Mouse (Mus musculus) ES-Bruce4 (cell line): Measurements from ENCODE around the gene Naa60. TPM values are rescaled to one million over a fixed set of nuclear protein-coding genes. Genes with fewer than 3 reads are reported as not detected.
"Not testable (repeated sequence)": the region's sequence is repeated elsewhere in the genome, so short reads cannot be mapped to it uniquely, and the experiment has no call there.

Source experiments
- H3K27ac ChIP-seq: 2 replicates; pipeline ENCODE4 v1.5.1; 2012; ENCODE audit warnings: low read length, inconsistent platforms; ENCODE audit not compliant: insufficient read depth
- H3K27me3 ChIP-seq: 2 replicates; pipeline ENCODE4 v1.6.1; 2012; ENCODE audit warnings: mild to moderate bottlenecking, low read length, inconsistent platforms; ENCODE audit not compliant: control insufficient read depth, poor library complexity, insufficient read depth, severe bottlenecking
- H3K36me3 ChIP-seq: 2 replicates; pipeline ENCODE4 v1.6.1; 2012; ENCODE audit warnings: inconsistent platforms, mild to moderate bottlenecking, low read length, moderate library complexity; ENCODE audit not compliant: control insufficient read depth, poor library complexity, insufficient read depth, severe bottlenecking
- H3K4me1 ChIP-seq: one replicate; pipeline ENCODE4 v1.8.1; 2011; ENCODE audit warnings: low read length; ENCODE audit not compliant: control insufficient read depth, insufficient read depth
- H3K4me3 ChIP-seq: 2 replicates; pipeline ENCODE4 v1.5.1; 2011; ENCODE audit warnings: low read depth, mild to moderate bottlenecking, low read length
- H3K9ac ChIP-seq: 2 replicates; pipeline ENCODE4 v1.6.1; 2012; ENCODE audit warnings: low read depth, mild to moderate bottlenecking, inconsistent platforms; ENCODE audit not compliant: poor library complexity, severe bottlenecking
- H3K9me3 ChIP-seq: replicated peaks from 2 replicates; pipeline ENCODE4 v1.6.1; 2012; ENCODE audit warnings: mild to moderate bottlenecking, low read length, inconsistent platforms; ENCODE audit not compliant: control insufficient read depth, poor library complexity, insufficient read depth, severe bottlenecking
- CTCF ChIP-seq: IDR thresholded peaks from one replicate; pipeline ENCODE4 v1.8.1; 2011; ENCODE audit warnings: low read depth, low read length
- EP300 ChIP-seq: IDR thresholded peaks from 2 replicates; pipeline ENCODE4 v1.6.1; 2011; ENCODE audit warnings: low read depth, low read length; ENCODE audit not compliant: insufficient read depth
- POLR2A ChIP-seq: IDR thresholded peaks from one replicate; pipeline ENCODE4 v1.8.1; 2011; ENCODE audit warnings: low read length; ENCODE audit not compliant: insufficient read depth
- polyA plus RNA-seq: library from polyadenylated mRNA; stranded (reverse); fragments of >200 nt; gene quantifications from 2 replicates; pipeline ENCODE4 v1.2.4, GENCODE M21; 2011; ENCODE audit warnings: low read depth; ENCODE audit not compliant: missing spikeins, insufficient read depth, insufficient read length

Naa60 gene
- polyA plus RNA-seq, 1 experiment: 37.2 TPM

DNA sequence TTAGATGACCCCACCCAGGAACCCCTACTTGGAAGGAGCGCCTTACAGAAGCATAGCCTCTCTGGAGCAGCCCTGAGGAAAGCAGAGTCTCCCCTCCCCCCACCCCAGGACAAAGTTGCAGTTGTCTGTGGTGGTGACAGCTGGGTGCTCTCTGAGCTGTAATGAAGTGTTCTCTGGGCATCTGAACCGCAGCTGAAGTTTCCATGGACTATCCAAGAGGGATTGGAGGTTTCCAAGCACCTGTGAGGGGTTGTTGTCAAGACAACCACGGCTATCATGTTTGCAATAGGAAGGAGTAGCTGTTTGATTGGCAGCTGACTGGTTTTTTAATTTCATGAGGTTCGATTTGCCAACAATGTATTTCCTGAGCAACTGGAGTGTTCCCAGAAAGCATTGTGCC is 29.2 kb upstream of the Naa60 start:
- TF ChIP-seq CTCF (no peak), EP300 (0 out of 2 replicates have a peak, but pooled peaks have one; percentile 24)
- no peaks in the 10 kb centered on the region for H3K36me3 ChIP-seq
- no peak overlapping the region for H3K9ac ChIP-seq
- H3K4me3 ChIP-seq: no peak overlapping the region
- no peaks in the 10 kb centered on the region for H3K27me3 ChIP-seq
- no peaks in the 10 kb centered on the region for H3K9me3 ChIP-seq
- peak overlapping the region; percentile 49 for H3K27ac ChIP-seq
- peaks cover 3% of the 10 kb centered on the region for H3K4me1 ChIP-seq

DNA sequence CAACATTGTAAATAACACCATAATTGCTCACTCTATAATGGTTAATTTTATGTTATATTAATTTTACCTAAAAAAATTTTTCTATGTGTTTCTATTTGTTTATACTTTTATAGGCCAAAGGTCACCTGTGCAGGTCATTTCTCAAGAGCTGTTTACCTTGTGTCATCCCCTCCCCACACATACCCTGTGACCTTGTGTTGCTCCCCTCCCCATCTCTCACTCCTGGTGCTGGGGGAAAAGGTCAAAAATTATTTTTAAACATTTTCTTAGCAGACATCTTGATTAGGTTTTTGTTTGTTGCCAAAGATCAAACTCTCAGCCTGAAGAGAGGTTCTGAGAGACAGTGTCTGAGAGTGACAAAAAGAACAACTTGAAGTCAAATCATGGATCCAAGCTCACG is 28.4 kb upstream of the Naa60 start:
- peaks cover 3% of the 10 kb centered on the region for H3K4me1 ChIP-seq
- H3K27ac ChIP-seq: no peak overlapping the region
- no peak overlapping the region for H3K9ac ChIP-seq
- no peaks in the 10 kb centered on the region for H3K9me3 ChIP-seq
- H3K36me3 ChIP-seq: no peaks in the 10 kb centered on the region
- no peaks in the 10 kb centered on the region for H3K27me3 ChIP-seq
- no peak overlapping the region for H3K4me3 ChIP-seq
- TF ChIP-seq EP300 (no peak), CTCF (no peak), POLR2A (no peak)

DNA sequence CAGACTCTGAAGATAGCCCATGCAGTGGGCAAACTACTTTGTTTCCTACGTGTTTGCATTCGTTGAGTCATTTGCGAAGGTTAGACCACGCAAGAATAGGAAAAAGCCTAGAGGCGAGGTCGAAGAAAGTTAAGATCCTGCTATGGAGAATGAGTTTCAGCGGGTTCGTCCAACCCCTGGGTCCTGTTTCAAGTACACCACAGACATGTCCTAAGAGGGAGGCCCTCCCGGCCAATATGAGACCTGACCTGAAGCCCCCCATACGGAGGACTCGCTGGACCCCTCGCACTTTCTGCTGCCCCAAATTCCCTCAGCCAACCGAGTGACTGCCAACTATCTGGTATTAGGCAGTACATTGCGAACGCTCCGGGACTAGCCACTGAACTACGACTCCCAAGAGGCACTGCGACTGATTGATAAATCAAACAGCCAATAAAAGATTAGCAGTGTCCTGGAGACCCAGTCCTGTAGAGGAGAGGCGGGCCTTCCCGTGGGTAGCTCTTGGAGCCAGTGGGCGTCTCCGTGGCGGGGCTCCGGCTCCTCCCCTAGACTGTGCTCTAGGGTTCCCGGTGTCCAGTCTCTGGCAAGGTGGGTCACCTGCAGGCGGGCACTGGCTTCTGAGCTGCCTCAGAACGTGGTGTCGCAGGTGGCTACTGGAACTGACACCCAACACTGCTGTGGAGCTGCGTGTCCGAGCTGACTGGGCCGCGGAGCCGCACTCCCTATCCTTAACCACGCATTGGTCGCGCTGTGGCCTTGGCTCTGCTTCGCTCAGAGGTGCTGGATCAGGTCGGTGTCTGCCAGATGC is 25.3 kb upstream of the Naa60 start, which contains the start of gene Zfp174:
TSS of gene Zfp174 (plus strand) at position 558 of the 808 bp plus-strand sequence.
- H3K27me3 ChIP-seq: no peaks in the 10 kb centered on the region
- TF ChIP-seq CTCF (no peak), POLR2A (peak; percentile 45)
- H3K9me3 ChIP-seq: no peaks in the 10 kb centered on the region
- H3K36me3 ChIP-seq: no peaks in the 10 kb centered on the region
- H3K4me1 ChIP-seq: peaks cover 4% of the 10 kb centered on the region
- peak within 1 kb of the TSS; percentile 34 for H3K9ac ChIP-seq
- no peak within 1 kb of the TSS for H3K27ac ChIP-seq
- peak within 1 kb of the TSS; percentile 76 for H3K4me3 ChIP-seq

DNA sequence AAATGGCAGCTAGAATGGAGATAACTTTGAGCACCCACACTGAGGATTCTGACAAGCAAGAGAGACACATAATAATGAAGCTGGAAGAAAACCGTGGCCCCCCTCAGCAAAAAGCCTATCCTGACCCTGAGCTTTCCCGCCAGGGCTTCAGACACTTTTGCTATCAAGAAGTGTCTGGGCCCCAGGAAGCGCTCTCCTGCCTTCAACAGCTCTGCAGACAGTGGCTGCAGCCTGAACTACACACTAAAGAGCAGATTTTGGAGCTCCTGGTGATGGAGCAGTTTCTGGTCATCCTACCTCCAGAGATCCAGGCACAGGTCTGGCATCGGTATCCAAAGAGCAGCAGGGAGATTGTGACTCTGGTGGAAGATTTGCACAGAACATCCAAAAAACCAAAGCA is 24.3 kb upstream of the Naa60 start:
- TF ChIP-seq POLR2A (no peak), EP300 (no peak), CTCF (no peak)
- H3K9ac ChIP-seq: no peak overlapping the region

DNA sequence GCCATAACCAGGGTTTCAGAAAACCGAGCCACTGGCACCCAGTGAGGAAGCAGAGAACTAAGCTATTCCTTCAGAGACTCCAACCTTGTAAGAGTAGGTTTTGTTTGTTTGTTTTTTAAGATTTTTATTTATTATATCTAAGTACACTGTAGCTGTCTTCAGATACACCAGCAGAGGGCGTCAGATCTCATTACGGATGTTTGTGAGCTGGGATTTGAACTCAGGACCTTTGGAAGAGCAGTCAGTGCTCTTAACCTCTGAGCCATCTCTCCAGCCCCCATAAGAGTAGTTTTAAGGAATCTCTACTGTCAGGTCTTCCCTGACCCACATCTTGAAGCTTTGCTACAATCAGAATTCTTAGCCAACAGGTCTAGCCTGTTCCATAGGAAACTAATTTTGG is 23.8 kb upstream of the Naa60 start:
- Histone ChIP-seq H3K27ac (no peak overlapping the region), H3K9ac (no peak overlapping the region), H3K36me3 (no peaks in the 10 kb centered on the region), H3K27me3 (no peaks in the 10 kb centered on the region), H3K4me1 (peaks cover 2% of the 10 kb centered on the region), H3K9me3 (no peaks in the 10 kb centered on the region), H3K4me3 (no peak overlapping the region)
- TF ChIP-seq POLR2A (no peak), EP300 (no peak), CTCF (no peak)

More for the DNA sequence above, 24.3 kb upstream of the Naa60 start:
- H3K27ac ChIP-seq: no peak overlapping the region
- no peaks in the 10 kb centered on the region for H3K27me3 ChIP-seq
- H3K4me1 ChIP-seq: peaks cover 4% of the 10 kb centered on the region
- no peak overlapping the region for H3K4me3 ChIP-seq
- H3K36me3 ChIP-seq: no peaks in the 10 kb centered on the region
- H3K9me3 ChIP-seq: no peaks in the 10 kb centered on the region

DNA sequence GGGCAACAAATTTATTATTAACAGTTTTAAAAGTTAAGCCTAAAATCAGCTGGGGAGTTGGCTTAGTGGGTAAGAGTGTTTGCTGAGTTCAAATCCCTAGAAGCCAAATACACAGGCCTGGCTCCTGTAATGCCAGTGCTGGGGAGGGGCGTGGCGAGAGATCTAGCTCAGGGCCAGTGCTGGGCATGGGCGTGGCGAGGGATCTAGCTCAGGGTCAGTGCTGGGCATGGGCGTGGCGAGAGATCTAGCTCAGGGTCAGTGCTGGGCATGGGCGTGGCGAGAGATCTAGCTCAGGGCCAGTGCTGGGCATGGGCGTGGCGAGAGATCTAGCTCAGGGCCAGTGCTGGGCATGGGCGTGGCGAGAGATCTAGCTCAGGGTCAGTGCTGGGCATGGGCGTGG is 20.9 kb upstream of the Naa60 start:
- H3K27ac ChIP-seq, H3K36me3 ChIP-seq, H3K9me3 ChIP-seq, H3K4me1 ChIP-seq, H3K9ac ChIP-seq, H3K27me3 ChIP-seq, H3K4me3 ChIP-seq: not testable (repeated sequence)
